Mouse (Mus musculus) embryonic fibroblast, embryonic 13.5 days (primary cell): Measurements from ENCODE around the gene Lrrc3c.

Source experiments
- CTCF ChIP-seq: IDR thresholded peaks from 2 replicates; pipeline ENCODE4 v1.5.1; 2011; ENCODE audit warnings: mild to moderate bottlenecking, control low read depth, low read length, moderate library complexity, borderline replicate concordance; ENCODE audit not compliant: insufficient read depth
- POLR2A ChIP-seq: IDR thresholded peaks from 2 replicates; pipeline ENCODE4 v1.6.1; 2011; ENCODE audit warnings: low read depth, mild to moderate bottlenecking, control low read depth, low read length, moderate library complexity

GRCm38 (mm10) chr11:98549363-98549762 is 48.7 kb upstream of the Lrrc3c start:
- TF ChIP-seq CTCF (no peak), POLR2A (no peak)
